Mouse (Mus musculus) frontal cortex, postnatal 36 days (tissue): ENCODE results near the gene Itga6.

ENCODE experiments used
- DNase-seq, 2 experiments: peaks; one replicate each; pipeline ENCODE4 v3.0.0; 2022; ENCODE audit warnings: low spot score in 2 of 2

The Itga6 gene

GRCm38 (mm10) chr2:71730623-71731612, 14.5 kb upstream of the Itga6 start:
- peak in 1 of 2 experiments; percentile 16 for DNase-seq

- no peak for DNase-seq
Observed at GRCm38 (mm10) chr2:71734792-71735392, 10.5 kb upstream of the Itga6 start.

- DNase-seq: no peak
Observed at GRCm38 (mm10) chr2:71735541-71736159, 9.8 kb upstream of the Itga6 start.

- DNase-seq: no peak
Observed at GRCm38 (mm10) chr2:71736213-71736612, 9.2 kb upstream of the Itga6 start.

GRCm38 (mm10) chr2:71739173-71739860, 6.1 kb upstream of the Itga6 start:
- DNase-seq: no peak

- DNase-seq: no peak
Observed at GRCm38 (mm10) chr2:71742557-71742956, 2.9 kb upstream of the Itga6 start.

GRCm38 (mm10) chr2:71743377-71743776, 2.0 kb upstream of the Itga6 start:
- DNase-seq: no peak

GRCm38 (mm10) chr2:71744320-71744719, 1.1 kb upstream of the Itga6 start:
- DNase-seq: no peak

- no peak for DNase-seq
Observed at GRCm38 (mm10) chr2:71744861-71745507, 432 bp upstream of the Itga6 start.

GRCm38 (mm10) chr2:71748451-71748850, 3.0 kb downstream of the Itga6 start:
- DNase-seq: no peak

- no peak for DNase-seq
Observed at GRCm38 (mm10) chr2:71749367-71750086, 4.1 kb downstream of the Itga6 start.

- DNase-seq: no peak
Observed at GRCm38 (mm10) chr2:71750087-71750453, 4.7 kb downstream of the Itga6 start.

- DNase-seq: no peak
Observed at GRCm38 (mm10) chr2:71751336-71751735, 5.9 kb downstream of the Itga6 start.

GRCm38 (mm10) chr2:71751863-71752262, 6.4 kb downstream of the Itga6 start:
- no peak for DNase-seq

GRCm38 (mm10) chr2:71752383-71752782, 7.0 kb downstream of the Itga6 start:
- DNase-seq: no peak

GRCm38 (mm10) chr2:71753161-71753560, 7.7 kb downstream of the Itga6 start:
- no peak for DNase-seq

- no peak for DNase-seq
Observed at GRCm38 (mm10) chr2:71755748-71756147, 10.3 kb downstream of the Itga6 start.

- DNase-seq: no peak
Observed at GRCm38 (mm10) chr2:71757098-71757497, 11.7 kb downstream of the Itga6 start.

GRCm38 (mm10) chr2:71758591-71759531, 13.4 kb downstream of the Itga6 start:
- no peak for DNase-seq

GRCm38 (mm10) chr2:71760091-71760490, 14.7 kb downstream of the Itga6 start:
- DNase-seq: no peak
